Mouse (Mus musculus): ENCODE measurements around the gene Kynu. TPM values are rescaled to one million over a fixed set of nuclear protein-coding genes. Genes with fewer than 3 reads are reported as not detected.

The Kynu gene
- 6.6 to 7.5 TPM (median 7.4 TPM) in 3 replicates for total RNA-seq (2017)

DNA sequence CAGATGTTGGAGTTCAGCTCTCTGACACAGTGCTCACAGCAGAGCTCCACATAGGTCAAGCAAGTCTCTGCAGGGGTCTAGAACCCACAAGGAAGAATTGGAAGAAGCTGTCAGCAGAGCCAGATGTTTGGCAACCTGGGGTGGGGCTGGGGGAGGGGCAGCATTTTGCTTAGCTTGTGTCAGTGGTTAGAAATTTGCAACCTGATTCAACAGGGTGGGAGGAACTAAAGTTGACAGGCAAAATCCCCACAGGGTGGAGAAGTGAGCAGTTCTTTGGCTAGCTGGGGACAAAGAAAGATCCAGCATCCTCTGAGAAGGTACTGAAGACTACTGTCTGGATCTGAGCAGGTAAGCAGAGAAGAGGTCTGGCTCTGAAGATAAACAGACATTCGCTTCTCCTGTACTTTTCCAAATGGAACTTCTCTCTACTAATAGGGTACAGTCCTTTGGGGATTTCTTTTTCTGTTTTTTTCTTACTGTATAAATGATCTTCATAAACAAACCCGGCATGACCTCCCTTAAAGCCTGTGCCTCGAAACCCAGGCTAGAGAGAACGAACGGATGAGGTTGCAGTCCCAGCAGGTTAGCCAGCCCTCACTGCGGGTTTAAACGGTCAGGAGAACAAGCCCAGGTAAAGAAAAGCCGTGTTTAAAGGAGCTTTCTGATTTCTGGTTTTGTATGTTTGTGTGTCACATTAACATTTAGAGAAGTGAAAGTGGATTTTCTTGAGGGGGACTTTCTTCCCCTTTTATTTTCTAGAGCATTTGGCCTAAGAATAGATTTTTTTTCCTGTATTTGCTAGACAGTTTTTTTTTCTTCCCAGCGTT lies at the start of gene Kynu:
TSS of gene Kynu (plus strand) at position 268 of the 827 bp plus-strand sequence.
- peak; percentile 57 for ATAC-seq (replicated peaks; ENCODE audit: insufficient number of reproducible peaks, low FRiP score, low TSS enrichment, poor library complexity, severe bottlenecking)

DNA sequence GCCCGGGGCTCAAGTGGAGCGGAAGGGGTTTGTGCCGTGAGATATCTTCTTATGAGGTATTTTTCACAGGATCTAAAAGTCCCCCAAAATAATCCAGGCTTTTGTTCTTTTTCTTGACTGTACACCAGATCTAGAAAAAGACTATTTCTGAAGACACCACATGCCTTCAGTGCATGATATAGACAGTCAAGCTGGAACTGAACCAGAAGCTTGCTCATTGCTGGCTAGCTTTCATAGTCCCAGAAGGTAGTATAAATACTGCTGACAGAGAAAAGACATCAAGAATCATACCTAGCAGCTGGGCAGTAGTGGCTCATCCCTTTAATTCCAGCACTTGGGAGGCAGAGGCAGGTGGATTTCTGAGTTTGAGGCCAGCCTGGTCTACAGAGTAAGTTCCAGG lies 48.9 kb upstream of the Kynu start:
- no peak for ATAC-seq (replicated peaks; ENCODE audit: insufficient number of reproducible peaks, low FRiP score, low TSS enrichment, poor library complexity, severe bottlenecking)

DNA sequence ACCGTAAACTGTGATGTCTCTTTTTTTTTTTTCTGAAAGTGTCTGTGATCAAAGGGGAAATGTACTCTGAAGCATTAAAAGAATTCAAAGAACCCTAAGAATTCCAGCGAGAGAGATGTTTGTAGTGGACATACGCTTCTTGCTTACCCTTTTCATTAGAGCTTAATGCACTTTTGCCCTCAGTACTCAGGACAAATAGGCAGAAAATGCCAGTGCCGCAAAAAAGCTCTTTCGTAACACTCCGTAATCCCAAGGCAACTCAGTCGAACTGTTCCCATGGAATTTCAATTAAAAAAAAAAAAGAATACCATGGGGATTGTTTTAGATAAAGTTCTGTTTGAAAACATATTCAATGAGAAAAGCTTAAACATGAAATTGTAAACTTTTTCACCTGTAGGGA lies 41.3 kb upstream of the Kynu start:
- ATAC-seq (replicated peaks; ENCODE audit: insufficient number of reproducible peaks, low FRiP score, low TSS enrichment, poor library complexity, severe bottlenecking), result no peak

DNA sequence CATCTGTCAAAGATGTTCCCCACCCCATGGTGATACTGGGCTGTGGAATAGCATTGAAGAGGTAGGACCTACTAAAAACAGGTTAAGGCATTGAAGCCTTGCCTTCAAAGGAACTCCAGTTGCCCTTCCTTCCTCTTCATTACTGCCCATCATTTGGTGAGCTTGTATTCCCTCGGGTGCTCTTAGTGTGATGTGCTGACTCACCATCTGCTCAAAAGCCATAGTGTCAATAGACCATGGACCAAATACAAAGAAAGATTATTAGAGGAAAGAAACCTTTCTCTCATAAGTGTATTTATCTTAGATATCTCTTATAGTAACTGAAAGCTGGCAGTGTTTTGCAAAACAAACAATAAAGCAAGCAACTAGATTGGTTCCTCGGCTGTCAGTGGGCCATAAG lies 20.7 kb upstream of the Kynu start:
- no peak for ATAC-seq (replicated peaks; ENCODE audit: insufficient number of reproducible peaks, low FRiP score, low TSS enrichment, poor library complexity, severe bottlenecking)

DNA sequence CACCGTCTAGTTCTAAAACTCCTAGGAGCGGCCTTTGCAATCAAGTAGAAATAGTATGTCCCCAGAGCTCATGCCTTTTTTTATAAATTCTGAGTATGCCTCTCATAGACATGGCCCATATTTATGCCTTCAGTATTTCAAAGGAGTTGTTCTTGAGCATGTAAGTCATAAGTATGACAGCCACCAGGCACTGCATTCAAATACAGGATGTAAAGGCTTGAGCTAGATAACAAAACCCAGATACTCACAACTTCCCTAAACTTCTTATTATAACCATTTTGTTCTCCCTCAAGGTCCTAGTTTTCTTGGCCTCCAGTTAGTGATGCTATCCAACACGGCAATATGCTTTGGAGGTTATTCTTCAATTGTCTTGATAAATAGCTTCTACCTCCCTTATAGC lies 12.5 kb upstream of the Kynu start:
- no peak for ATAC-seq (replicated peaks; ENCODE audit: insufficient number of reproducible peaks, low FRiP score, low TSS enrichment, poor library complexity, severe bottlenecking)

DNA sequence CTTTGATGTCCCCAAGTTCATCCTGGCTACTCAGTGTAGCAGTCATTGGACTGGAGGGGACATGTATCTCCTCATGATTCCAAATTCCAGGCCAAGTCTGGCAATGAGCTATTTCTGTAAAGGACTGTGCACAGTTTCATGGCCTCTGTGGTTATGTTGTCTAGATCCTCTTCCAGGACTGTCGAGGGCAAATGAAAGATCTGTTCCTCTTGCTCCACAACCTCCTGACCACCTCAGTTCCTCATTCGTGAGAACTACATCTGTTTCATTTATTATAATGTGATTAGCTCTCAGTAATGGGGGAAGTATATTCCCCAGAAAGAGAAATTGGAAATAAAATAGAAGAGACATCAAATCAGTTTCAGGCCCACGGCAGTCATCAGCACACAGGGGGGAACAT lies 9.5 kb upstream of the Kynu start:
- ATAC-seq (replicated peaks; ENCODE audit: insufficient number of reproducible peaks, low FRiP score, low TSS enrichment, poor library complexity, severe bottlenecking), result 0 out of 2 replicates have a peak, but pooled peaks have one; percentile 47

DNA sequence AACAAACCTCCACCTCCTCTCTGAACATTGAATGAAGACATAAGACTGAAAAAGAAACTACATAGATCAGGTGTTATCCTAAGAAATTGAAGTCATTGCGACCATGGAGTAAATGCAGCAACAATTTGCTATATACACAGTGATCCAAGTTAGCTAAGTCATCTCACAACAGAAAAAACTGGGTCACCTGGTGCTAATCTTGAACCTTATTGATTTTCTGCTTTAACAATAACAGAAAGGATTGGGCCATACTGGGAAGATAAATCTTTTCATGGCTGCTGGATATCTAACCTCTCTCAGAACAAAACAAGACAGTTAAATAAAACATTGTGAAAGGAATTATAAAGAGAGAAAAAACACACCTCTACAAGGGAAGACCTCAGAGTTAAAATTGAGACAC lies 8.7 kb upstream of the Kynu start:
- ATAC-seq (replicated peaks; ENCODE audit: insufficient number of reproducible peaks, low FRiP score, low TSS enrichment, poor library complexity, severe bottlenecking), result no peak

DNA sequence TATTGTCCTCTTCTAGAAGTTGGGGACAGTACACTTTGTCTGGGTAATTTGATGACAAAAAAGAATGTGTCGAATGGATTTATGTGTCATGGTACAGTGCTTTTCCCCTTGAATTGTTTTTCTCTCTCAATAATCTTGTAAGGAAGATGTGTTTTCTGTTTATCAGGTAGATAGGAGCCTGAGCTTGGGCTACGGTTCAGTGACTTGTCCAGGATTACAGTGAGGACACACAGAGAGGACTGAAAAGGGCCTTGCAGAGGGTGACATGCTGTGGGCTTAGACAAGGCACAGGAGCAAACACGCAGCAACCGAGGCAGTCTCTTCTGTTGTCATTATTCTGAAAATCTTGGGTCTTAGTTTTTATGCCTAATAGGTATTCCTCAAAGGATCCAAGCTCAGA lies 913 bp upstream of the Kynu start:
- no peak for ATAC-seq (replicated peaks; ENCODE audit: insufficient number of reproducible peaks, low FRiP score, low TSS enrichment, poor library complexity, severe bottlenecking)

DNA sequence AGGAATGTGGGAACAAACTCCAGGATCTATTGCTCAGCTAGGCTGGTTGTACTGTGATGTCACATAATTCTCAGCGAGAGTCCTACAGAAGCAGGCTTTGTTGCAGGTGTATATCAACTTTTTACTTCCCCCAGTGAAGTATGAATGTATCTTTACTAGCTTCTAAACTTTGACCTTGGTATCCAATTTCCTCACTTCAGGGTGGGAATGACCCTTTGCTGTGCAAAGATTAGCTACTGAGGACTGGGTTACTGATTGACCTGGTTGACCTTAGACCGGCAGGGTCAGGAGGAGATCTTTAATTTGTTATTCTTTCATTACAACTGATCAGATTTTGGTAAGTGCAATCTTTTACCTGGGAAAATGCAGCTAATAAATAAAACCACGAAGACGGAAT lies 758 bp downstream of the Kynu start:
- ATAC-seq (replicated peaks; ENCODE audit: insufficient number of reproducible peaks, low FRiP score, low TSS enrichment, poor library complexity, severe bottlenecking), result no peak

DNA sequence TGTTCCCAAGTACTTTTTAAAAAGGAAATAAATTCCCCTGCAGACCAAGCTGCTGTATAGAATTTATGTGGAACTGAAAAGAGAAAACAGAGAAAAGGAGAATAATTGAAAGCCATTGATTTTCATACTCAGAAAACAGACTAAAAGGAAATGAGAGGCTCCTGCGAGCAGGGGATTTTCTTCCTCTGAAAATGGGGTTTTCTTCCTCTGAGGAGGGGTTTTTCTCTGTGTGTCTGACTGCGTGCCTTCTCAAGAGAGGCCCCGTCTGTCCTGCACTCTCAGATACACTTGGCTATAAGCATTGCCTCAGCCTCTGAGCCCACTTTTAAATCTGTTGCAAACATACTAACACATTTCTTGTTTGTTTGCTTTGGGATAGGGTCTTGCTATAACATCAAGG lies 1.9 kb downstream of the Kynu start:
- no peak for ATAC-seq (replicated peaks; ENCODE audit: insufficient number of reproducible peaks, low FRiP score, low TSS enrichment, poor library complexity, severe bottlenecking)

DNA sequence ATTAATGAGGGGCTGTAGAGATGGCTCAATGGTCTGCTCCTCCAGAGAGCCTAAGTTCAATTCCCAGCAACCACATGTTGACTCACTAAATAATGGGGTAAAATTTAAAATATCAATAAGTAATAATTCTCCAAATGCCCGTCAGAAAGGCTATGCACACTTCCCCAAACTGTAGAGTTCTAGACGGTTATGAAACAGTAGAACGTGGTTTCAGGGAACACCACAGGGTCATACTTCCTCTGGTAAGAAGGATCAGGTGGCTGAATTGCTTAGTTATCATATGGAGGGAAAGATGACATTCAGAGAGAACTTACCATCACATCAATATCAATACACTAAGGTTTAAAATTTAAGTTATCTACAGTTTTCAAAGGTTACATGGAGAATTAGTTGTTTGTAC lies 6.1 kb downstream of the Kynu start:
- peak; percentile 50; the same call in 1 of the 2 replicates for ATAC-seq (replicated peaks; ENCODE audit: insufficient number of reproducible peaks, low FRiP score, low TSS enrichment, poor library complexity, severe bottlenecking)

DNA sequence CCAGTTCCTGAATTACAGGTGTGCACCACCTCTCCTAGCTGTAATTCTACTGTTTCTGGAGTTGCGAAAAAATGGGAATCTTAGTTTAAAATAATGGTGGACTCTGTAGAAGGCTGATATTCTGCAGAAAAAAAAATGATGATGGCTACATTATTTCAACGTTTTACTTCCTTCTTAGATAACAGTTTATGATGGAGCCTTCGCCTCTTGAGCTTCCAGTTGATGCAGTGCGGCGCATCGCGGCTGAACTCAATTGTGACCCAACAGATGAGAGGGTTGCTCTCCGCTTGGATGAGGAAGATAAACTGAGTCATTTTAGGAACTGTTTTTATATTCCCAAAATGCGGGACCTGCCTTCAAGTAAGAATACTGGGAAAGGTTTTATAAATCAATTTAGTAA lies 7.7 kb downstream of the Kynu start:
- no peak for ATAC-seq (replicated peaks; ENCODE audit: insufficient number of reproducible peaks, low FRiP score, low TSS enrichment, poor library complexity, severe bottlenecking)

DNA sequence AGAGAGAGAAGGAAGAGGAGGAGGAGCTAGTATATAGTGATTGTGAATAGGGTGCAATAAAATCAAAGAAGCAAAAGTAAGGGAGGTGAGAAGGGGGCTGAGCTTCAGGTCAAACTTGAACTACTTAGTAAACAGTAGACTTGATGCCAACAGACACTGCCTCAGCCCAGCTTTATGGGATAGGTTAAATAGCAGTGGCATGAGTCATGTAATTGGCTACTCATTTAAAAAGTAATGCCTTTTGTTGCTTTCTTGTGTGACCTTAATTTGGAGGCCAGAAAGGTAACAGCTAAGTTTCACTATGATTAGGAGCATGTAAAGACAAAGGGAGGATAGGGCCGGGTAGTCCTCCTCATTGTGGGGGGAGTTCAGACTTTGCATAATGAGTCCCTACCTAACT lies 13.3 kb downstream of the Kynu start:
- ATAC-seq (replicated peaks; ENCODE audit: insufficient number of reproducible peaks, low FRiP score, low TSS enrichment, poor library complexity, severe bottlenecking), result no peak

DNA sequence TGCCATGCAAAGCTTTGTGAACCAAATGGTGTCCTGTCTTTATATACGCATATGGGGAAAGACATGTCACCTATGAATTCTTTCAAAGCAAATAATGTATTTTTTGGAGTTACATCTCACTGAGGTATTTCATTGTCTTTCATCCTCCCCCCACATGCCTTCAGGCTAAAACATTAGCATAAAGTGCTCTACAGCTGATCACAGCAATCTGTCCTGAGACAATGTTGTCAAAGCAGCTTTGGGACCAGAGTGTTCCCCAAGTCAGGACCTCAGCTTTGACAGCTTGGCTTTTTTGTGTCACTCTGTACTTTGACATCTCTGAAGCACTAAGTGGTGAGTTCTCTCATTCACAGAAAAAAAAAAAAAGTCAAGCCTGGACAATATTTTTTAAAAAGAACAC lies 18.4 kb downstream of the Kynu start:
- no peak for ATAC-seq (replicated peaks; ENCODE audit: insufficient number of reproducible peaks, low FRiP score, low TSS enrichment, poor library complexity, severe bottlenecking)

DNA sequence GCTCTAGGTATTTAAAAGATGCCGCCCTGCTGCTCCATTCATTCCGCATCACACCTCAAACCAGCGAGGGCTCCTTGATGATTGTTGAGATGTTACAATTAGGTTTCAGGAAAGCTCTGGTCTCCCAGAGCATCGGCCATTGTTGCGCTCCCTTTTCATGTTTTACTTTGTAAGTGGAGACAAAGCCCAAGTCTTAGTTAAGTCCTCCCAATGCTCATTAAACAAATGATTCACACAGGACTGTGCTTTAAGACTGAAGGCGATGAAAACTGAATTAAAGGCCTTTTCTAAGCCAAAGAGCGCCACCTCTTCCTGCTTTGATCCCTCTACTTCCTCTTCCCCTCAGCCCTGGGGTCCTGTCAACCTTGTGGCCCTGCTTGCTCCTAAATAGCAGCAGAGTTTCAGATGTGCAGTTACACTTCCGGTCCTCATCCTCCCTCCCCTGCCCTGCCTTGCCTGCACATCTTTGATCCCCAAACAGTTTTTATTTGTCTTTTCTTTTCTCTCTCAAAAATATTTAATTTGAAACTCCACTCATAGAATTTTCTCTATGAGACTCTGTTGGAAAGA lies 28.2 kb downstream of the Kynu start:
- no peak for ATAC-seq (replicated peaks; ENCODE audit: insufficient number of reproducible peaks, low FRiP score, low TSS enrichment, poor library complexity, severe bottlenecking)

DNA sequence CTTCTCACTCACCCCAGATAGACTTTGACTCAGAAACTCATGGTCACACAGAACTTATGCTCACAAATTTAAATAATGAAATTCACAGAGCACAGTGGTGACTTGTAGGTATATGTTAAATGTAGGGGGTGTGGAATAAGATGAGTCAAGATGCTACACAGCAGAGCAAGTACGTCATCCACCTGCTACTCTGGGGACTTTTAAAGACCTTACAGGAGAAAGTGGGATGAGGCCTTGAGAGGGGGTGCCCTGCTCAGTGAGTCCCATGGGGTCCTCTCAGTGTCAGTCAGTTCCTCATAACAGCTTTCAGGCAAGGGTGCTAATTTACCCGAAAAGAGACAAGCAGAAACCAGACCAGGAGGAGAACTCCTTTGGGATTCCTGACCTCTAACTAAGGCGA lies 30.4 kb downstream of the Kynu start:
- ATAC-seq (replicated peaks; ENCODE audit: insufficient number of reproducible peaks, low FRiP score, low TSS enrichment, poor library complexity, severe bottlenecking), result no peak

DNA sequence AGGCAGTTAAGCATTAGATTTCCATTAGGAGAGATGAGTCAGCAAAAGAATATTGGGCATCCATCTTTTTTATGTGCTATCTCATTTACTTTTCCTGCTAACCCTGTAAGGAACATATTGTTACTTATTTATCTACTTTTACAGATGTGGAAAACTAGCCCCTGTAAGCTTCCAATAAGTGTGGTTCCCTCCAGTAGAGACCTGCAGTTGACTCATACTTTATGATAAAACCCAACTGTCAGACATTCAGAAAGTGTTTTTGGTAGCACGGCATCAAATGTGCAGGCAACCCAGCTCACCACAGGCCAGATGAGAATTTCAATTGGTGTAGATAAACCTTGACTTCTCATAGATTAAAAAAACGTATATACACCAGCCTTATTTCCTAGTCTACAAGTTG lies 32.7 kb downstream of the Kynu start:
- no peak for ATAC-seq (replicated peaks; ENCODE audit: insufficient number of reproducible peaks, low FRiP score, low TSS enrichment, poor library complexity, severe bottlenecking)

DNA sequence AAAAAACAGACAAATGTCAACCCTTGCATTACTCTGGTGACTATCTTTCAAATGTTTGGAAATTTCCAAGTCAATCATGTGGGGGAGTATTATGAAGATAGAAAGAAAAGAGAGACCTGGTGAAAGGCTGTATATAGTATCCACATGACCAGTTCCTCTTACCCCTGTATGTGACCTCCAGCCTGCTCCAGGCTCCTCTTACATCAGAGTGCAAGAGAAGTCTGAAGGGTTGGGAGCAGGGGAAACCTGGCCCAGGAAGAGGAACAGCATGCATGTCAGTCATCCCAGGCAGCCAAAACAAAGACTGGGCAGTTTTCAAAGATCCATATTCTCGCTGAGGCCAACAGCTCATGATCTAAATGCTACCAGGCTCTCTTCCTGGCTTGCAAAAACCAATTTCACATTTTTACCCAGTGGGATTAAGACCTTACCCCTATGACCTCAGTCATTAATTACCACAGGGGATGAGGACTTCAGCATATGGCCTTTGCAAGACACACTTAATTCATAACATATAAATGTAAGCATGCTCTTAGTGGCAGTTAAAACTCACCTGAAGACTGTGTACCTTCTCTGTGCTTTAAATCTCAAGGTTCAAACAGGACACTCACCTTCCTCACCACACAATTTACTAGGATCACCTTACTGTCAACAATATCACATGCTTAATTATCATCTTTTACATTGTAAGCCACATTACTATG lies 37.0 kb downstream of the Kynu start:
- ATAC-seq (replicated peaks; ENCODE audit: insufficient number of reproducible peaks, low FRiP score, low TSS enrichment, poor library complexity, severe bottlenecking), result no peak

DNA sequence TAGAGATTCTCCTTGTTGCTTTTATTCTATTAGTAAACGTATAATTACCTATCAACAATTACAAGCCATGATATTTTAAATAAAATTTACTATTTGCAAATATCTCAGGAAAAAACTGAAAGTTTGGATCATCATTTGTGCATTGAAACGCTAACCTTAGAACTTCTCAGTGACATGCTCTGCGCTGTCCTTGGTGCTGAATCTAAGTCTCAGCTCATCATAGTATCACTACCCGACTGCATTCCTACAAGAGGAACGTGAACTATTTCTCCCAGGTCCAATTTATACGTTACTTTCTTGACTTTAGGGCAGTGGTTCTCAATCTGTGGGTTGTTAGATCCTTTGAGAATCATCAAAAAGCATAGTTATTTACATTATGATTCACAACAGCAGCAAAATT lies 58.4 kb downstream of the Kynu start:
- no peak for ATAC-seq (replicated peaks; ENCODE audit: insufficient number of reproducible peaks, low FRiP score, low TSS enrichment, poor library complexity, severe bottlenecking)

DNA sequence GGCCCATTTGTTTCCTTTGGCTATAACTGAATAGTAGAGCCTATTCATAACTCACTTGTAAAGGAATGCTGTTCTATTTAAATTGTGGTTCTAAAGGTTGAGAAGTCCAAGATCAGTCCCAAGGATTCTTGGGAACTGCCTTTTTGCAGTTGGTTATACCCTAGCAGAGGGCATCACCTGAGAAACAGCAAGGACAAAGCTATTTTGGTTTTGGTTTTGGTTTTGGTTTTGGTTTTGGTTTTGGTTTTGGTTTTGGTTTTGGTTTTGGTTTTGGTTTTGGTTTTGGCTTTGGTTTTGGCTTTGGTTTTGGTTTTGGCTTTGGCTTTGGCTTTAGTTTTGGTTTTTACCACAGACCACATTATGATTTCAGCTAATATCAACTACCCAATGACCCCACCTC lies 66.0 kb downstream of the Kynu start:
- no peak for ATAC-seq (replicated peaks; ENCODE audit: insufficient number of reproducible peaks, low FRiP score, low TSS enrichment, poor library complexity, severe bottlenecking)

Measured in monocyte, adult 5-6 weeks (primary cell).